Mouse (Mus musculus) kidney, adult 2 months (tissue): ENCODE measurements around the gene Armc8. TPM values are rescaled to one million over a fixed set of nuclear protein-coding genes. Genes with fewer than 3 reads are reported as not detected.

ENCODE experiments used
- DNase-seq: peaks from one replicate; pipeline ENCODE4 v3.0.0; 2021
- H3K27ac ChIP-seq: fragments of 200-500 bp; 2 replicates; pipeline ENCODE4 v1.5.1; 2012; ENCODE audit warnings: low read depth, low read length, control low read depth, inconsistent platforms; ENCODE audit not compliant: insufficient read depth
- H3K27me3 ChIP-seq: fragments of 200-500 bp; replicated peaks from 2 replicates; pipeline ENCODE4 v1.6.1; 2012; ENCODE audit warnings: mild to moderate bottlenecking, moderate library complexity, low read length, inconsistent platforms; ENCODE audit not compliant: control insufficient read depth, insufficient read depth
- H3K36me3 ChIP-seq: fragments of 200-500 bp; 2 replicates; pipeline ENCODE4 v1.6.1; 2012; ENCODE audit warnings: mild to moderate bottlenecking, moderate library complexity, low read length, inconsistent platforms; ENCODE audit not compliant: control insufficient read depth, insufficient read depth
- H3K4me1 ChIP-seq: fragments of 200-500 bp; 2 replicates; pipeline ENCODE4 v1.6.1; 2011; ENCODE audit warnings: low read length; ENCODE audit not compliant: control insufficient read depth, insufficient read depth
- H3K4me3 ChIP-seq: fragments of 200-500 bp; 2 replicates; pipeline ENCODE4 v1.5.1; 2011; ENCODE audit warnings: mild to moderate bottlenecking, low read depth, low read length, control low read depth; ENCODE audit not compliant: insufficient read depth
- CTCF ChIP-seq: fragments of 200-500 bp; conservative IDR thresholded peaks from 2 replicates; pipeline ENCODE4 v1.5.1; 2011; ENCODE audit warnings: low read depth, mild to moderate bottlenecking, control low read depth, low read length, moderate library complexity, mixed read lengths; ENCODE audit not compliant: insufficient read depth, insufficient read length
- POLR2A ChIP-seq: fragments of 200-500 bp; IDR thresholded peaks from one replicate; pipeline ENCODE4 v1.6.1; 2011; ENCODE audit warnings: low read depth, low read length, control low read depth
- WGBS: fragments of 180-500 bp; shearing (Covaris S2); methylation state at CpG from one replicate; pipeline ENCODE4 v1.1.7; 2018; 5-methylcytosine and 5-hydroxymethylcytosine counted together
- polyA plus RNA-seq: library from polyadenylated mRNA; depleted of rRNA; stranded (reverse); fragments of >200 nt; gene quantifications from 2 replicates; pipeline ENCODE4 v1.2.3, GENCODE M21; 2012

Gene Armc8
- polyA plus RNA-seq, 1 experiment: 11.3 TPM

DNA sequence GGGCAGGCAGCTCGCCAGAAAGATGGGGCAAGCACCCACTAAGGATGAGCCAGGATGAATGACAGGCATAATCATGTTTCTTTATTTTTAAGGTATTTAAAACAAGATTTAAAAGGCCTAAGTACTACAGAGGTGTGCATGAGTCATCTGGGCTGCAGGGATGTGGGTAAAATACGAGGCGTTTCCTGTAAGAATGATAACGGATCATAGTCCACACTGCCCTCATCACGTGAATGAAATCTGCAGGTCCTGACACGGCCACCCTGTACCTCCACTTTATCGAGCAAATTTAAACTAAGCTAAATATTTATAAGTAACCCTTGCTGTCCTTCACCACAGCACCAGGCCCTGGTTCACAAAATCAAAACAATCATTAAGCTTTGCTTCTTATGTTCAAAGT, 62.8 kb downstream of the Armc8 start:
- H3K4me3 ChIP-seq: no peak overlapping the region
- H3K36me3 ChIP-seq: peaks cover 1% of the 10 kb centered on the region; the same call in 1 of the 2 replicates
- no peak for DNase-seq
- H3K27ac ChIP-seq: no peak overlapping the region
- 60% methylated on average over 7 of the region's 7 CpGs for WGBS
- no peaks in the 10 kb centered on the region for H3K27me3 ChIP-seq
- H3K4me1 ChIP-seq: no peaks in the 10 kb centered on the region
- no peak for TF ChIP-seq CTCF
- TF ChIP-seq POLR2A: no peak

DNA sequence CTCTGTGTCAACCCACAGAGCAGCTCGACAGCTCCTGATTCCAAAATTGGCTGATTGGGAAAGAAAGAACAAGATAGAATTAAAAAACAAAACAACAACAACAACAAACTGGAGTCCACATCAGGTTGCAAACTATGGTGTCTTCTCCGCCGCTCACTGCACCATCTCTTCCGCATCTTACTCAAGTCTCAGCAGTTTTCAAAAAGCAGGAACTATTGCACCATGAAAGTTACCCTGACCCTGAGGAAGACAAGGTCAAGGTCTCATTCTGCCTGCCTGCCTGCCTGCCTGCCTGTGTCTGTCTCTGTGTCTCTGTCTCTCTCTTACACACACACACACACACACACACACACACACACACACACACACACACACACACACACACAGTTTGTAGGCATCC, 69.4 kb downstream of the Armc8 start:
- no peak for DNase-seq
- no peak overlapping the region for H3K4me3 ChIP-seq
- H3K4me1 ChIP-seq: no peaks in the 10 kb centered on the region
- TF ChIP-seq CTCF (no peak), POLR2A (no peak)
- WGBS: 97% methylated on average over 4 of the region's 4 CpGs
- peaks cover 2% of the 10 kb centered on the region; the same call in 1 of the 2 replicates for H3K36me3 ChIP-seq
- no peak overlapping the region for H3K27ac ChIP-seq
- no peaks in the 10 kb centered on the region for H3K27me3 ChIP-seq

DNA sequence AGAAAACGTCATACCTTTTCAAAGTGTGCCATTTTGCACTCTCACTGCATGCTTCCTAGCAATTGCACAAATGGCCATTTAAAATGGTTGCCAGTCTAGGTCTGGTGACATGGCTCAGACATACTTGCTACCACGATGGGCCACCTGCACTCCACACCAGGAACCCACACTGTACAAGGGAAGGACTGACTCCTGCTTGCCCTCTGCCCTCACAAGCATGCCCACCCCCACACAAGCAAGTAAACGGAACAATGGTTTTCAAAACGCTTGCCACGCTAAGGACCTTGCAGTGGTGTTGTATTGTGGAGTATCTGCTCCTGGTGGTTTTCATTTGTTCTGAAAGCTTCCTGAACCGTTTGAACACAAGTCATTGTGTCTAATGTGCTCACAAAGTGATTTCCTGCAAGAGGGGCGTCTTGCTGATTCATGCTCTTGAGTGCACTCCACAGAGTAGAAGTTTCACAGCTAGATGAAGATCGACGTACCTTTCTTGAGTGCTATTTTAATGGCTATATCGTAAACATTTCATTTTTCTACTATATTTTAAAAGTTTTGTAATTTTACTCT, 76.0 kb downstream of the Armc8 start:
- WGBS: 68% methylated on average over 10 of the region's 10 CpGs
- no peaks in the 10 kb centered on the region; the same call in none of the 2 replicates for H3K36me3 ChIP-seq

GRCm38 (mm10) chr9:99491050-99491449, 77.6 kb downstream of the Armc8 start:
- no peak overlapping the region for H3K4me3 ChIP-seq
- H3K27ac ChIP-seq: no peak overlapping the region
- 98% methylated on average over 4 of the region's 4 CpGs for WGBS
- H3K27me3 ChIP-seq: no peaks in the 10 kb centered on the region
- no peaks in the 10 kb centered on the region; the same call in none of the 2 replicates for H3K36me3 ChIP-seq
- H3K4me1 ChIP-seq: no peaks in the 10 kb centered on the region
- DNase-seq: no peak
- no peak for TF ChIP-seq POLR2A
- TF ChIP-seq CTCF: no peak

More for the DNA sequence above, 76.0 kb downstream of the Armc8 start:
- H3K27me3 ChIP-seq: no peaks in the 10 kb centered on the region
- DNase-seq: no peak
- no peak overlapping the region for H3K4me3 ChIP-seq
- TF ChIP-seq POLR2A (no peak), CTCF (no peak)
- no peaks in the 10 kb centered on the region for H3K4me1 ChIP-seq
- H3K27ac ChIP-seq: no peak overlapping the region

- DNase-seq: no peak
- no peak for TF ChIP-seq CTCF
- no peak for TF ChIP-seq POLR2A
- no peak overlapping the region for H3K4me3 ChIP-seq
- no peaks in the 10 kb centered on the region; the same call in none of the 2 replicates for H3K36me3 ChIP-seq
- H3K4me1 ChIP-seq: no peaks in the 10 kb centered on the region
- no peaks in the 10 kb centered on the region for H3K27me3 ChIP-seq
- 94% methylated on average over 3 of the region's 3 CpGs for WGBS
- H3K27ac ChIP-seq: no peak overlapping the region
These were observed 80.9 kb downstream of the Armc8 start for GRCm38 (mm10) chr9:99487841-99488240.

DNA sequence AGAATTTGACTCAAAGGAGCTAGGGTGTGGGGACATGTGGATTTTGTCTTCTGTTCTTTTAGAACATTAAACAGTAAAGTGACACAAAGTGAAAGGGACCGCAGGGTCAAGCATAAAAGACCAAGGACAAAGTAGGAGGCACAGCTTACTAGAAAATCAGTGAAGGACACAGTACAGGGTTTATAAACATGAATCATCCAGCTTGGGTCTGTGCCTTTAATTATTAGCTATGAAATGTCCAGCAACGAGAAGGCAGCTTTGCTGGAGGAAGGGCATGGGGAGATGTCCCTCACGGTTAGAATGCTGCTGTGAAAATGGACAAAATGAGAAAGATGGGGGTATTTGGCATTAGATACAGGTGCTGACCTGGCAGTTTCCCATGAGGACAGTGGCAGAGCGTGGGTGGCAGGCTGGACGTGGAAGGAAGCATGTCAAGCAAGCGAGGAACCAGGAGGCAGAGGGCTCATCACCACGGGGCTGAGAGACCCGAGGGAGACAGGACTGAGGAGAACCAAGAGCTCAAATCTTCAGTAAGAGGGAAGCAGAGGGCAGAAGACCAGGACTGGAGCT, 81.5 kb downstream of the Armc8 start:
- Histone ChIP-seq H3K27ac (no peak overlapping the region), H3K27me3 (no peaks in the 10 kb centered on the region), H3K36me3 (no peaks in the 10 kb centered on the region; the same call in none of the 2 replicates), H3K4me3 (no peak overlapping the region), H3K4me1 (no peaks in the 10 kb centered on the region)
- TF ChIP-seq CTCF (no peak), POLR2A (no peak)
- no peak for DNase-seq
- 78% methylated on average over 8 of the region's 8 CpGs for WGBS

DNA sequence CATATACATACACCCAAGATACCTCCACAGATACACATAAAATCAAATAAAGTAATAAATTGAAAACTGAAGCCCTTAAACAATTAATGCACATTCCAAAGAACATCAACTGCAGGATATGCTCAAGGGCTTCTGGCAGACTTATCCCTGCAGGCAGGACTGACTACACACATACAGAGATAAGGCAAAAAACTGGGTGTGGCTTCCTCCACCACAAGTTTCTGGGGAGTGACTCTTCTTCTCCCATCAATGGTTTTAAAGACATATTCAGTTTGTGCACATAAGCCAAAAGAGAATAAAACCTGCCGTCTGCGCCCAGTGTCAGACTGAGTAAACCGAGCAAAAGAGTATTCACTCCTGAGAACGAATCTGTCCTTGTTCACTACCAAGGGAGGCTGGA, 83.6 kb downstream of the Armc8 start:
- no peak for DNase-seq
- Histone ChIP-seq H3K4me1 (no peaks in the 10 kb centered on the region), H3K4me3 (no peak overlapping the region), H3K27me3 (no peaks in the 10 kb centered on the region), H3K27ac (no peak overlapping the region), H3K36me3 (no peaks in the 10 kb centered on the region; the same call in 1 of the 2 replicates)
- TF ChIP-seq CTCF (no peak), POLR2A (no peak)
- 93% methylated on average over 4 of the region's 4 CpGs for WGBS

DNA sequence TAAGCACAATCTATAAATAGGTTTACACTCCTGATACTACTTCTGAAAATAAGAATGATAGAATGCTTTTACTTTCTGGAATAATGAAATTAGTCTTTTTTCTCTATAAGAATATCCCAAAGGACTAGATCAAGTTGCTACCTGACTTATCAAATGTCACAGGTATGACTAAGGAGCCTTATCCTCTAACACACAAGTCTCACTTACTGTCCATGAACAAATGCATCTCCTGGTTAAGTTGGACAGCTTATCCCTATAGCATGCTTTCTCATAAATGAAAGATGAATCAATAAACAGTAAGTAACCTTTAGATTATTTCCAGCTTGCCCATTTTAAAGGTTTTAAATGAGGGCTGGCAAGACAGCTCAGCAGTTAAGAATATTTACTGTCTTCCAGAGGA, 84.1 kb downstream of the Armc8 start:
- Histone ChIP-seq H3K36me3 (no peaks in the 10 kb centered on the region; the same call in 1 of the 2 replicates), H3K27me3 (no peaks in the 10 kb centered on the region), H3K27ac (no peak overlapping the region), H3K4me1 (no peaks in the 10 kb centered on the region), H3K4me3 (no peak overlapping the region)
- TF ChIP-seq CTCF: no peak
- TF ChIP-seq POLR2A: no peak
- DNase-seq: no peak
